17 mouse cellular contexts compared by ENCODE assay signal in genomic region chr7:140765391-140765790, GRCm38 (mm10). TPM values are rescaled to one million over a fixed set of nuclear protein-coding genes. Genes with fewer than 3 reads are reported as not detected.
DNase-seq lines count a peak whose midpoint lies in the region; ATAC-seq and TF ChIP-seq lines count a peak whose summit lies in the region.
"Not testable (repeated sequence)": the region's sequence is repeated elsewhere in the genome, so short reads cannot be mapped to it uniquely, and the experiment has no call there.
"Had no signal": no experiment of that assay in that cellular context is flagged by ENCODE, and none has a peak within 500 bp of the region (broad histone marks: within the 10 kb centered on the region; RNA-seq: fewer than 3 reads in every experiment).

No protein-coding gene starts in this region.

- ATAC-seq in liver, postnatal 0 days, result not testable (repeated sequence)

- not testable (repeated sequence) for H3K79me2 ChIP-seq in liver, adult 2 months (ENCODE audit: control insufficient read depth, insufficient read depth, low read length)

- not testable (repeated sequence) for TF ChIP-seq CTCF in kidney, adult 2 months (conservative IDR thresholded peaks at IDR 0.05; ENCODE audit: insufficient read depth, insufficient read length, low read depth, low read length); liver, adult 2 months (IDR thresholded peaks at IDR 0.05; ENCODE audit: low read depth, low read length); liver, postnatal 0 days (IDR thresholded peaks at IDR 0.05; ENCODE audit: low read depth)

- TF ChIP-seq POLR2A in kidney, adult 2 months (IDR thresholded peaks at IDR 0.05; ENCODE audit: low read depth, low read length); liver, adult 2 months (IDR thresholded peaks at IDR 0.05; ENCODE audit: extremely low read depth, insufficient read depth, low read length): not testable (repeated sequence)

- peak; percentile 55 for DNase-seq in kidney, adult 2 months
- DNase-seq in kidney, adult 9 months, result peak; percentile 66
- DNase-seq in liver, adult 2 months (ENCODE audit: extremely low read depth, low read depth, low spot score), result peak; percentile 26
- DNase-seq in liver, postnatal 0 days, result not testable (repeated sequence)

- not testable (repeated sequence) for H3K9ac ChIP-seq in liver, adult 2 months (ENCODE audit: low read depth, low read length); liver, postnatal 0 days (replicated peaks)

- TF ChIP-seq EP300 in liver, postnatal 0 days (IDR thresholded peaks at IDR 0.05; ENCODE audit: low read depth), result not testable (repeated sequence)

- not testable (repeated sequence) for H3K4me3 ChIP-seq in kidney, adult 2 months (ENCODE audit: insufficient read depth, low read depth, low read length)
- peak overlapping the region; percentile 75; the same call in 1 of the 2 replicates for H3K4me3 ChIP-seq in liver, adult 2 months (ENCODE audit: insufficient read depth, low read depth, low read length)
- peak overlapping the region; percentile 25; the same call in 1 of the 2 replicates for H3K4me3 ChIP-seq in liver, postnatal 0 days (ENCODE audit: low read depth, low read length)

- H3K27me3 ChIP-seq in kidney, adult 2 months (replicated peaks; ENCODE audit: control insufficient read depth, insufficient read depth, low read length); liver, adult 2 months (ENCODE audit: control insufficient read depth, insufficient read depth, low read length); liver, postnatal 0 days (ENCODE audit: insufficient read depth, low read length): not testable (repeated sequence)

- H3K36me3 ChIP-seq in kidney, adult 2 months (ENCODE audit: control insufficient read depth, insufficient read depth, low read length); liver, postnatal 0 days (replicated peaks; ENCODE audit: insufficient read depth, low read length): not testable (repeated sequence)
- H3K36me3 ChIP-seq in liver, adult 2 months (ENCODE audit: control insufficient read depth, insufficient read depth, low read length), result peaks cover 50% of the 10 kb centered on the region

- H3K4me1 ChIP-seq in kidney, adult 2 months (ENCODE audit: control insufficient read depth, insufficient read depth, low read length); liver, adult 2 months (ENCODE audit: control insufficient read depth, insufficient read depth, low read length); liver, postnatal 0 days (ENCODE audit: insufficient read depth): not testable (repeated sequence)

- H3K27ac ChIP-seq in kidney, adult 2 months (ENCODE audit: insufficient read depth, low read depth, low read length); liver, adult 2 months (replicated peaks; ENCODE audit: insufficient read depth, low read depth, low read length); liver, postnatal 0 days (ENCODE audit: low read depth): not testable (repeated sequence)

- not testable (repeated sequence) for H3K9me3 ChIP-seq in liver, postnatal 0 days (ENCODE audit: low read length)

- WGBS in kidney, adult 2 months, result 52% methylated on average over 1 of the region's 1 CpGs
- WGBS in liver, adult 2 months, result 37% methylated on average over 1 of the region's 1 CpGs
- WGBS in liver, postnatal 0 days (ENCODE audit: insufficient replicate concordance), result 71% methylated on average over 1 of the region's 1 CpGs

- peak overlapping the region; percentile 26; the same call in 1 of the 2 replicates for H3K4me2 ChIP-seq in liver, postnatal 0 days (ENCODE audit: low read depth, low read length)

RNA-seq across cellular contexts. Expression of gene Cyp2e1, which starts 1.9 kb away (rescaled TPM):
- 78.0 and 92.8 TPM in 2 replicates for polyA plus RNA-seq in kidney, adult 2 months (2012; rRNA removed)
- 3,097 and 4,003 TPM in 2 replicates for total RNA-seq in liver, adult 2 months (2014; rRNA removed)
- polyA plus RNA-seq in liver, adult 2 months (2012; rRNA removed), result 2,786 and 2,859 TPM in 2 replicates
- 556 and 629 TPM in 2 replicates for polyA plus RNA-seq in liver, postnatal 0 days (2015; fragmentation: Nextera tagmentation; extraction: Ambion mirVana)
- total RNA-seq: CH12.LX, ES-E14, MEL had no signal
- polyA plus RNA-seq: brain, embryonic 14.5 days; C2C12; G1E; Patski had no signal

RNA-seq across cellular contexts. Expression of gene Syce1, which starts 22.3 kb away (rescaled TPM):
- polyA plus RNA-seq in kidney, adult 2 months (2012; rRNA removed), result 0.05 and 0.10 TPM in 2 replicates
- not detected in 2 replicates for total RNA-seq in liver, adult 2 months (2014; rRNA removed)
- 0.07 TPM in 1 of 2 replicates, not detected in the other for polyA plus RNA-seq in liver, adult 2 months (2012; rRNA removed)
- not detected in 2 replicates for polyA plus RNA-seq in liver, postnatal 0 days (2015; fragmentation: Nextera tagmentation; extraction: Ambion mirVana)
- total RNA-seq: adrenal gland, adult 2 months; adrenal gland, adult 8-10 months; adrenal gland, postnatal 10 days; adrenal gland, postnatal 14 days; adrenal gland, postnatal 25 days; adrenal gland, postnatal 36 days; CH12.LX; G1E; MEL had no signal
- polyA plus RNA-seq: adrenal gland, adult 2 months; C2C12; G1E; Patski had no signal

RNA-seq across cellular contexts. Expression of gene Zfp941, which starts 56.6 kb away (rescaled TPM):
- polyA plus RNA-seq in kidney, adult 2 months (2012; rRNA removed), result 0.33 and 1.0 TPM in 2 replicates
- 1.0 TPM in 2 replicates for total RNA-seq in liver, adult 2 months (2014; rRNA removed)
- polyA plus RNA-seq in liver, adult 2 months (2012; rRNA removed), result 0.34 and 0.77 TPM in 2 replicates
- polyA plus RNA-seq in liver, postnatal 0 days (2015; fragmentation: Nextera tagmentation; extraction: Ambion mirVana), result 0.14 and 0.21 TPM in 2 replicates
- total RNA-seq: MEL had no signal
- polyA plus RNA-seq: G1E, Patski had no signal
